Mouse (Mus musculus) heart, adult 2 months (tissue): ENCODE measurements around the gene Gys2.

ENCODE experiments used
- CTCF ChIP-seq: fragments of 200-600 bp; IDR thresholded peaks from 2 replicates; pipeline ENCODE4 v1.8.1; 2022; ENCODE audit warnings: antibody characterized with exemption, mild to moderate bottlenecking, moderate library complexity
- EP300 ChIP-seq: fragments of 200-500 bp; IDR thresholded peaks from 2 replicates; pipeline ENCODE4 v1.6.1; 2011; ENCODE audit warnings: low read depth, low read length, control low read depth; ENCODE audit not compliant: insufficient read depth

GRCm38 (mm10) chr6:142394669-142395068 is 78.2 kb downstream of the Gys2 start:
- TF ChIP-seq CTCF (no peak), EP300 (no peak)
